Mouse (Mus musculus): ENCODE results near the gene Zfp652.
"Not testable (repeated sequence)": the region's sequence is repeated elsewhere in the genome, so short reads cannot be mapped to it uniquely, and the experiment has no call there.

The Zfp652 gene

DNA sequence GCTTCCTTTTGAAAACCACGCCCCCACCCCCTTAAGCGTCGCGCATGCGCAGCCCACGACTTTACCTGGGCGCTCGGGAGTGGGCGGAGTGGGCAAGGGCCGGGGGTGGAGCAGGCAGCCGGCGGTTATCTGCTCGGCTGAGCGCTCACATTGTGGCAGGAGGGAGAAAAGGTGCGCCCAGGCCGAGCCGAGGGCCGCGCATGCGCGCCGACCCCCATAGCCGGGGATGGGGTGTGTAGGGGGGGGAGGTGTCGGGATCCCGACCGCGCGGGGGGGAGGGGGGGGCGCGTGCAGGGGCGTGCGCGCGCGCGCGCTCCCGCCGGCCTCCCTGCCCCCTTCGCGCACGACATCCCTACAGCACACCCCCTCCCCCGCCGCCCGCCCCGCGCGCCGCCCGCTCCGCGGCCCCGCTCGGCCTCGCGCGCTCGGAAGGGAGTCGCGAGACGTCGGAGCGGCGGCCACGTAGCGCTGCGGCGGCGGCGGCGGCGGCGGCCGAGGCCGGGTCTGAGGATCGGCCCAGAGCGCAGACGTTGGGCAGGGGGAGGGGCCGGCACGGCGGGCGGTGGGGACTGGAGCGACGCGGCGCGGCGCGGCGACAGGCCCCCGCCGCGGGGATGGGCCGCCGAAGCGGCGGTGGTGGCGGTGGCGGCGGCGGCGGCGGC is at the start of gene Zfp652:
Gene Zfp652, plus strand, starts transcription at position 111 of the 662 bp plus-strand sequence.
- peak; percentile 84 for DNase-seq (ENCODE audit: low spot score)

DNA sequence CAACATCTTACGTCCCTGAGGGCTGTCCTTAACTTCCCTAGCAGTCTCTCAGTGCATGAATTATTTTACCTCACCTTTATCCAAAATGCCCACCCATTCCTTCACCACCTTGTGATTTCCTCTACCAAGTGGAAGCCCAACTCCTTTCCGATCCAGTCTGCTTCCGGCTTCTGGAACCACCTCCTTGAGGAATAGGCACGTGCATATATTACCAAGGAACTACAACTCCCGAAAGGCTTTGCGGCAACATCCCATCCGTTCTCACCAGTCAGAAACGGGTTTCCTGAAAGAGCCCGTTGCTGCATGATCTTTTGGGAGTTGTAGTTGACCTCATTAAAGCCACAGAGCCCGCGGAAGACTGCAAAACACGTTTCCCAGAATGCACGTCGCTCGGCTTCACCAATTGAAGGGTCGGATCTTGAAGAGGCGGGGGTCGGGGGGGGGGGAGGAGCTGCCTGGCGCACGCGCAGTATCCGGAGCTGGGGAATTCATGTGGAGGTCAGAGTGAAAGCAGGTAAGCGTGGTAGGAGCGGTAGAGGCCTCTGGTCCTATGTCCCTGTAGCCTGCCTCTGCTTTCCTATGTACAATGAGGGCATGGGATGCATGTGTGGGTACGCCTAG is 45.8 kb upstream of the Zfp652 start, which contains the start of gene Phb:
Gene Phb, plus strand, starts transcription at position 429 of the 621 bp plus-strand sequence.
- DNase-seq (ENCODE audit: low spot score) = peak; percentile 96

DNA sequence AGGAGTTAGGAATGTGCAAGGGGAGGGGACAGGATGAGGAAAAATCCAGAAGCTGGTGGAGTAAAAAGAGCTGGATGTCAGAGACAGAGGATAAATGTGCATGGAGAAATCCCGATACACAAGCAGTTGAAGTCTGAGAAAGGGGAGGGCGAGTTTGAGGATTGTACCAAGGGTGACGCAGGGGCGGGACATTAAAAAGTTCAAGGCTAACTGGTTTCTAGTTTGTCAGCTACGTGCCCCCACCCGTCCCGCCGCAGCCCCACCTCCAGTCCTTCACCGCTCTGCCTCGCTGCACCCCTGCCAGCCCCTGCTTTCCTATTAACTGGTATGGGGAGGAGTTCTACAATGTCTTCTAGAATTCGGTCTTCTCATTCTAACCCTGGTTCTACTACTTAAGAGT is 45.3 kb upstream of the Zfp652 start:
- peak; percentile 37 for DNase-seq (ENCODE audit: low spot score)

DNA sequence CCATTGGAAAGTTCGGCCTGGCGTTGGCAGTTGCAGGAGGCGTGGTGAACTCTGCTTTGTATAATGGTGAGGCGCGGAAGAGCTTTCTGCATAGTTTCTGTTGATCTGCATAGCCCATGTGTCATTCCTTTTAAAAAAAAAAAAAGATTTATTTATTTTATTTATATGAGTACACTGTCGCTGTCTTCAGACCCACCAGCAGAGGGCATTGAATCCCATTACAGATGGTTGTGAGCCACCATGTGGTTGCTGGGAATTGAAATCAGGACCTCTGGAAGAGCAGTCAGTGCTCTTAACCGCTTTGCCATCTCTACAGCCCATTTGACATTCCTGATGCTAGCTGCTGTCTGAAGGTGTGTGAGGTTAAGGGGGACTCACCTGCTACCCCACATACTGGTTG is 44.4 kb upstream of the Zfp652 start:
- DNase-seq (ENCODE audit: low spot score) = not testable (repeated sequence)

- no peak for DNase-seq (ENCODE audit: low spot score)
Observed at GRCm38 (mm10) chr11:95675498-95675897, 37.0 kb upstream of the Zfp652 start.

DNA sequence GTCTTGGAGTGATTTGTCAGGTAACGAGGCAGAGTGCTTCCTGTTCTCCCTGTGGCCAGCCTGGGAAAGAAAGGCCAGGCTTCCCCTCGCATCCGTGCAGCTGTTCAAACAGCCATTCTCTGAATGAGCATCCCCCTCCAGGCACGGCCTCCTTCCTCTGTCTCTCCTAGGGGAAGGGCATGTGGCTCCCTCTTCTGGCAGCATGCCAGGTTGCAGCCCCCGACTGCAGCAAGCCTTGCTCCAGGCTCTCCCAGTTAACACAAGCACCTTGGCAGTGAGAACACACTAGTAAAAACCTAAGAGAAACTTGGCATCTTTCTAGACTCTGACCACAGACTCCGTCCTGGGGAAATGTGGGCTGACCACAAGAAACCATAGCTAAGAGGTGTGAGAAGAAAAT is 36.2 kb upstream of the Zfp652 start:
- peak; percentile 10 for DNase-seq (ENCODE audit: low spot score)

GRCm38 (mm10) chr11:95677925-95678701 is 34.4 kb upstream of the Zfp652 start:
- DNase-seq (ENCODE audit: low spot score) = no peak

GRCm38 (mm10) chr11:95681995-95682601 is 30.4 kb upstream of the Zfp652 start:
- no peak for DNase-seq (ENCODE audit: low spot score)

DNA sequence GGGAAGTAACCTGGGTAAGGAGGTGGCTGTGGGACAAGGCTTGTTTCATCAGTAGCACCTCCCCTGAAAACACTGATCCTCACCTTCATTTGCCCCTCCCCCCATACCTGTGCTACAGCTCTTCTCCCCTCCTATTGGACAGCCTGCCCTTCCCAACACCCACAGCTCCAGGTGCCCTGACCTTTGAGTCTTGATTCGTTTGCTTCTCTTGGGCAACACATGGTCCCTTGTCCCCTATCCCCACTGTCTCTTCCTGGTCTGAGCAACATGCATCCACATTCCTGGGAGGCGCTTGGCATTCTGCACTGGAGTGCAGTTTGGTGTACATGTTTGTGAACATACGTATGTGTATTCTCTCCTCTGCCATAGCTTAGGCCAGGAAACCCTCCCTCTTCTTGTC is 29.5 kb upstream of the Zfp652 start:
- DNase-seq (ENCODE audit: low spot score) = no peak

DNA sequence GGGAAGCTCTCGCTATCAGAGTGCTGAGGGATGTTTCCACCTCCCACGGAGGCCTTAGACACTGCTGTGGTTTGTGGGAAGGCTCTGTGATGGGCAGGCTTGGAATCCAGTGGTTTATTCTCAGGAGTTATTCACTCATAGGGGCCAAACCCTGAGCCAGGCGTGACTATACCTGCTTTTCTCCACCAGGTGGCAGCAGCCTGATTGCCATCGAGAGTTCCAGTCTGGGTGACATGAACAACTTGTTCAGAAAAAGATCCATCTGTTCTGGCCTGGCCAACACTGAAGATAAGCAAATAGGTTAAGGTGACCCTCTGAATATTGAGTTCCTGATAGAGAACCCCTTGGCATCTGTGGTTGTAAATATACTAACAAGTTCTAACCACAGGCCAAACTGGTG is 26.4 kb upstream of the Zfp652 start:
- peak; percentile 43 for DNase-seq (ENCODE audit: low spot score)

GRCm38 (mm10) chr11:95687084-95687656 is 25.3 kb upstream of the Zfp652 start:
- no peak for DNase-seq (ENCODE audit: low spot score)

GRCm38 (mm10) chr11:95688515-95688914 is 24.0 kb upstream of the Zfp652 start:
- no peak for DNase-seq (ENCODE audit: low spot score)

- no peak for DNase-seq (ENCODE audit: low spot score)
Observed at GRCm38 (mm10) chr11:95688981-95689380, 23.5 kb upstream of the Zfp652 start.

GRCm38 (mm10) chr11:95689544-95689943 is 22.9 kb upstream of the Zfp652 start:
- no peak for DNase-seq (ENCODE audit: low spot score)

DNA sequence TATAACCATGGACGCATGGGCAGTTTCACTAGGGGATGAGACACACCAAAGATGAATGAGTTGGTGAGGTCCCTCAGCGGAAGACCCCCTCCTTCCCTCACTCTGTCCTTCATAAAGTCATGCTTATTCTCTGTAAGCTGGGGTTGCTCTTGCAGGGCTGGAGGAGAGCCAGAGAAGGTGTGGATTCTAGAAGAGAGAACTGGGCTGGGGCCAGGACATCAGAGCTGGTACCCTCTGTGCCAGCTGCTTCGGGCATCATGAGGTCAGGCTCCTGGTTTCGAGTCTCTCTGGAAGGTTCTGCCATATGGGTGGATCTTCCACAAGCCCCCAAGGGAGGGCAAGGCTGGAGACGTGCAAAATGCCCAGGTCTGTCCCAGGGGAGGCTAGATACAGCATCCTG is 13.9 kb upstream of the Zfp652 start:
- no peak for DNase-seq (ENCODE audit: low spot score)

GRCm38 (mm10) chr11:95700778-95701739 is 11.4 kb upstream of the Zfp652 start:
- DNase-seq (ENCODE audit: low spot score) = no peak

DNA sequence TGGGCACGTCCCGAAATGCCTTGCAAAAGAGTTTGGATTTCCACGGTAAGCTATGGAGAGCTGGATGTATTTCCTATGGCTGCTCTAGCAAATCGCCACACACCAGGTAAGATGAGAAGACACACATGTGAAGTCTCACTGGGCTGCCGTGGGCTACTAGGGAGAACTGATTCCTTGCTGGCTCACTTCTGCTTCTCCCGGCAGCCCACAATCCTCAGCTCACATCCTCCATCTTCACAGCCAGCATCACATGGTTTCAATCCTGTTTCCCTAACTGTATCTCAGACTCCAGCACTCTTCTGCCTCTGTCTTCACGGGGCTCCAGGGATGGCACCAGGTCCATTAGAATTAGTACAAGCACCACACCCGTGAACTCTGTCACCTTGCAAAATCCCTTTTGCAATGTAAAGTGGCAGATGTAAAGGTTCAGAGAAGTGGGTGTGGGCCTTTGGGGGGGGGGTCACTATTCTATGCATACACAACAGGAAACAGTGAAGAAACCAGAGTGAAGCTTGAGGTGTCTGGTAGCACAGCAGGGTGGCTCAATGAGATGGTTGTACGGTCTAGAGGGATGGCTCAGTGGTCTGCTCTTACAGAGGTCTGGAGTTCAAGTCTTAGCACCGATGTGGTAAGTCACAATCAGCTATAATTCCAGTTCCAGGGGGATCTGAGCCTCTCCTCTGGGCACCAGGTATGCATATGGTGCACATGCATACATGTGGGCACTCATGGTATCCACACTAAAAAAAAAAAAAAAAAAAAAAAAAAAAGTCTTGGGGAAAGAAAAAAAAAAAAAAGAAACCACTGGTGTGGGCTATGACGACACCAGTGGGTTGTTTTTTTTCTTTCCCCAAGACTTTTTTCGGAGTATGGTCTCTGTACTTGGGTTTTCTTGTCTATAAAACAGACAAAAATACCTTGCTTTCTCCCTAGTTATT is 8.2 kb upstream of the Zfp652 start:
- no peak for DNase-seq (ENCODE audit: low spot score)

- DNase-seq (ENCODE audit: low spot score) = no peak
Observed at GRCm38 (mm10) chr11:95704970-95705330, 7.5 kb upstream of the Zfp652 start.

GRCm38 (mm10) chr11:95709534-95710040 is 2.9 kb upstream of the Zfp652 start:
- DNase-seq (ENCODE audit: low spot score) = no peak

DNA sequence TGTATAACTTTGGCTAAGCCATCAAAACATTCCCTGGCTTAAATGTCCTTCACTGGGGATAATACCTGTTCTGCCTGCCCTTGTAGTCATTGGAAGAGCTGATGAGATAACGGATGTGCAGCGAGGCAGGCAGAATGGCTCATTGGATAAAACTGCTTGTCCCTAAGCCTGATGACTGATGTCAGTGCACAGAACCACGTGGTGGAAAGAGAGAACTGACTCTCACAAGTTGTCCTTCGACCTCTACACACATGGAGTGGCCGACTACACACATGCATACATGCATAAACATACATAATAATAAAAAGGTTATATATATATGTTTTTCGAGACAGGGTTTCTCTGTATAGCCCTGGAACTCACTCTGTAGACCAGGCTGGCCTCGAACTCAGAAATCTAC is 2.0 kb upstream of the Zfp652 start:
- no peak for DNase-seq (ENCODE audit: low spot score)

All from ovary, adult 18-20 months (tissue).